Mouse (Mus musculus): ENCODE results near the gene Btbd35f29. TPM values are rescaled to one million over a fixed set of nuclear protein-coding genes. Genes with fewer than 3 reads are reported as not detected.
"Not testable (repeated sequence)": the region's sequence is repeated elsewhere in the genome, so short reads cannot be mapped to it uniquely, and the experiment has no call there.

The Btbd35f29 gene
- not detected in 2 replicates for polyA plus RNA-seq (2014; fragmentation: Nextera tagmentation; extraction: Ambion mirVana)

DNA sequence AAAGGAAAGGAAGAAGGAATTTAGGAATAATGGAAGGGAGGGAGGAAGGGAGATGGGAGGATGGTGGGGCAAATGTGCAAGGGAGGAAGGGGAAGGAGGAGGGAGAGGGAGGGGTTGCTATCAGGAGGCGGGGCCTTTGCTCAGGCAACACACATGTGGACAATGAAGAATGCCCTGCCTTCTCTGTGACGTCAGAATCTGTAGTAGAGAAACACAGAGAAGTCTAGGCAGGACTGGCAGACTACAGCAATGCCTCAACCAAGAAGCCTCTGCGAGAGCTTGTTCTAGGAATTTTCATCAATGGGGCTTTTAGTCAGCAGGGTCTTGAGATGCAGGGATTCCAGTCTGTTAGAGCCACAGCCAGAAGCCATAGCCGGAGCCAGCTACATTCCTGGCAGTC lies at the start of gene Btbd35f29:
Gene Btbd35f29 (plus strand): TSS at position 301 of the 400 bp plus-strand sequence.
- no CpG with 5 or more reads among the region's 4 CpGs for WGBS (ENCODE audit: insufficient replicate concordance)
- H3K9ac ChIP-seq (ENCODE audit: low read depth, low read length); H3K4me2 ChIP-seq; H3K4me3 ChIP-seq (ENCODE audit: low read depth, low read length); H3K4me1 ChIP-seq (ENCODE audit: control insufficient read depth, insufficient read depth, low read length); ATAC-seq (replicated peaks; ENCODE audit: insufficient number of reproducible peaks, low FRiP score, low TSS enrichment); H3K36me3 ChIP-seq (ENCODE audit: control insufficient read depth, insufficient read depth, low read length); H3K9me3 ChIP-seq (replicated peaks; ENCODE audit: control insufficient read depth, low read length); H3K27ac ChIP-seq (ENCODE audit: low read depth, low read length); H3K27me3 ChIP-seq (ENCODE audit: control insufficient read depth, insufficient read depth, low read length): not testable (repeated sequence)

DNA sequence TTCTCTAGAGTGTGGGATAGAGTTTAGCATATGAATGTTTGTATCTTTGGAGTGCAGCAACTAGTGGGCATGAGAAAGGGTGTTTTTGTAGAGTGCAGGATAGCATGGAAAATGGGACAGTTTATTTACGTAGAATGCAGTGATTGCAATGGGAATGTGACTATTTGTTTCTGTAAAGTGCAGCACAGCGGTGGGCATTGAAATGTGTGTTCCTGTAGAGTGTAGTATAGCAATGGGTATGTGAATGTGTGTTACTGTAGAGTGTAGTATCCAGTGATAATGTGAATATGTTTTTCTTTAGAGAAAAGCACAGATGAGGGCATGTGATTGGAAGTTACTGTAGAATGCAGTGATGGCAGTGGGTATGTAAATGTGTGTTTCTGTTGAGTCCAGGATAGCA lies 23.9 kb downstream of the Btbd35f29 start:
- not testable (repeated sequence) for H3K4me2 ChIP-seq; H3K36me3 ChIP-seq (ENCODE audit: control insufficient read depth, insufficient read depth, low read length); H3K27me3 ChIP-seq (ENCODE audit: control insufficient read depth, insufficient read depth, low read length); H3K9me3 ChIP-seq (replicated peaks; ENCODE audit: control insufficient read depth, low read length); H3K27ac ChIP-seq (ENCODE audit: low read depth, low read length); ATAC-seq (replicated peaks; ENCODE audit: insufficient number of reproducible peaks, low FRiP score, low TSS enrichment); H3K4me3 ChIP-seq (ENCODE audit: low read depth, low read length); H3K4me1 ChIP-seq (ENCODE audit: control insufficient read depth, insufficient read depth, low read length); H3K9ac ChIP-seq (ENCODE audit: low read depth, low read length)
- WGBS (ENCODE audit: insufficient replicate concordance): 74% methylated on average over 2 of the region's 2 CpGs

DNA sequence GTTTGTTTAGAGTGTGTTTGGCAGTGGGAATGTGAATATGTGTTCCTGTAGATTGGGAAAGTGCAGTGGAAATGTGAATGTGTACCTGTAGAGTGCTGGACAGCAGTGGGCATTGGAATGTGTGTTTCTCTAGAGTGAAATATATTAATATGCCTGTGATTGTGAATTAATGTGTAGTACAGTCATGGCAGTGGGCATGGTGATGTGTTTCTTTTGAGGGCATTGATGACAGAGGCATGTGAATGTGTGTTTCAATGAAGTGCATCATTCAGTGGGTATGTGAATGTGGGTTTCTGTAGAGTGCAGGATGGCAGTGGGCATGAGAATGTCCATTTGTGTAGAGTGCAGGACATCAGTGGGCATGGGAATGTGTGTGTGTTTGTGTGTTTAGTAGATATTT lies 27.7 kb downstream of the Btbd35f29 start:
- not testable (repeated sequence) for H3K36me3 ChIP-seq (ENCODE audit: control insufficient read depth, insufficient read depth, low read length); H3K27ac ChIP-seq (ENCODE audit: low read depth, low read length); ATAC-seq (replicated peaks; ENCODE audit: insufficient number of reproducible peaks, low FRiP score, low TSS enrichment)

DNA sequence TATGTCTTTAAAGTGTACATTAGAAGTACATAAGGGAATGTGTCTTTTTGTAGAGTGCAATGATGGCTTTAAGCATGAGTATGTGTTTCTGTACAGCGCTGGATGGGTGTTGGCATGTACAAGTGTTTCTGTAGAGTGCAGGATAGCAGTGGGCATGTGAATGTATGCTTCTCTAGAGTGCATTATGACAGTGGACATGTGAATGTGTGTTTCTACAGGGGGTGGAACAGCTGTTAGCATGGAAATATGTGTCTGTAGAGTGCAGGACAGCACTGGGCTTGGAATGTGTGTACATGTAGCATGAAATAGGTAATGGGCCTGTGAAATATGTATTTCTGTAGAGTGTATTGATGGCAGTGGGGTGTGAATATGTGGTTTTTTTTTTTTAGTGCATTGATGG lies 28.4 kb downstream of the Btbd35f29 start:
- not testable (repeated sequence) for H3K9me3 ChIP-seq (replicated peaks; ENCODE audit: control insufficient read depth, low read length); H3K36me3 ChIP-seq (ENCODE audit: control insufficient read depth, insufficient read depth, low read length); H3K27me3 ChIP-seq (ENCODE audit: control insufficient read depth, insufficient read depth, low read length); ATAC-seq (replicated peaks; ENCODE audit: insufficient number of reproducible peaks, low FRiP score, low TSS enrichment); H3K4me3 ChIP-seq (ENCODE audit: low read depth, low read length); H3K27ac ChIP-seq (ENCODE audit: low read depth, low read length); H3K4me2 ChIP-seq; H3K4me1 ChIP-seq (ENCODE audit: control insufficient read depth, insufficient read depth, low read length); H3K9ac ChIP-seq (ENCODE audit: low read depth, low read length)
- WGBS (ENCODE audit: insufficient replicate concordance): 71% methylated on average over 1 of the region's 1 CpGs

More for the DNA sequence above, 27.7 kb downstream of the Btbd35f29 start:
- not testable (repeated sequence) for H3K4me1 ChIP-seq (ENCODE audit: control insufficient read depth, insufficient read depth, low read length); H3K27me3 ChIP-seq (ENCODE audit: control insufficient read depth, insufficient read depth, low read length); H3K4me3 ChIP-seq (ENCODE audit: low read depth, low read length); H3K4me2 ChIP-seq; H3K9me3 ChIP-seq (replicated peaks; ENCODE audit: control insufficient read depth, low read length); H3K9ac ChIP-seq (ENCODE audit: low read depth, low read length)

DNA sequence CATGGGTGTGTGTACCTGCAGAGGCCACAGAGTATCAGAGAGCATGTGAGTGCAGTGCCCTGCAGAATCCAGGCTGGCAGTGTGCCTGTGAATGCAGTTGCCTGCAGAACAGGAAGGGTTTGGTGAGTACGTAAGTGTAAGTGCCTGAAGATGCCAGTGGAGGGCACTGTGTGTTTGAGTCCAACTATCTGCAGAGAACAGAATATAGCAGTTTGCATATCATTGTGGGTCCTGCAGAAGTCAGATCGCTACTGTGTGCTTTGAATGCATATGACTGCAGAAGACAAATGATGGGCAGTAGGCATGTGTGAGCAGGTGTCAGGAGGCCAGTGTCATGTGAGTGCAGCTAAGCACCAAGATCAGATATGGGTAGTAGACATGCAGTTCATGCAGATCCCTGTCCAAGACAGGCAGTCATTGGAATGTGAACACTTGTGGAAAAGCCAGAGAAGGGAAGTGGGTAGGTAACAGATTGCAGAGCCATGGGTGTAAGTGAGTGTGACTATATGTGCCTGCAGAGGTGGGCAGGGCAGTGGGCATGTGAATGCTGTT lies 41.1 kb downstream of the Btbd35f29 start:
- H3K36me3 ChIP-seq (ENCODE audit: control insufficient read depth, insufficient read depth, low read length); H3K4me2 ChIP-seq; ATAC-seq (replicated peaks; ENCODE audit: insufficient number of reproducible peaks, low FRiP score, low TSS enrichment); H3K27me3 ChIP-seq (ENCODE audit: control insufficient read depth, insufficient read depth, low read length); H3K27ac ChIP-seq (ENCODE audit: low read depth, low read length); H3K4me1 ChIP-seq (ENCODE audit: control insufficient read depth, insufficient read depth, low read length); H3K4me3 ChIP-seq (ENCODE audit: low read depth, low read length); H3K9ac ChIP-seq (ENCODE audit: low read depth, low read length): not testable (repeated sequence)
- peaks cover 27% of the 10 kb centered on the region for H3K9me3 ChIP-seq (replicated peaks; ENCODE audit: control insufficient read depth, low read length)
- 75% methylated on average over 2 of the region's 2 CpGs for WGBS (ENCODE audit: insufficient replicate concordance)

DNA sequence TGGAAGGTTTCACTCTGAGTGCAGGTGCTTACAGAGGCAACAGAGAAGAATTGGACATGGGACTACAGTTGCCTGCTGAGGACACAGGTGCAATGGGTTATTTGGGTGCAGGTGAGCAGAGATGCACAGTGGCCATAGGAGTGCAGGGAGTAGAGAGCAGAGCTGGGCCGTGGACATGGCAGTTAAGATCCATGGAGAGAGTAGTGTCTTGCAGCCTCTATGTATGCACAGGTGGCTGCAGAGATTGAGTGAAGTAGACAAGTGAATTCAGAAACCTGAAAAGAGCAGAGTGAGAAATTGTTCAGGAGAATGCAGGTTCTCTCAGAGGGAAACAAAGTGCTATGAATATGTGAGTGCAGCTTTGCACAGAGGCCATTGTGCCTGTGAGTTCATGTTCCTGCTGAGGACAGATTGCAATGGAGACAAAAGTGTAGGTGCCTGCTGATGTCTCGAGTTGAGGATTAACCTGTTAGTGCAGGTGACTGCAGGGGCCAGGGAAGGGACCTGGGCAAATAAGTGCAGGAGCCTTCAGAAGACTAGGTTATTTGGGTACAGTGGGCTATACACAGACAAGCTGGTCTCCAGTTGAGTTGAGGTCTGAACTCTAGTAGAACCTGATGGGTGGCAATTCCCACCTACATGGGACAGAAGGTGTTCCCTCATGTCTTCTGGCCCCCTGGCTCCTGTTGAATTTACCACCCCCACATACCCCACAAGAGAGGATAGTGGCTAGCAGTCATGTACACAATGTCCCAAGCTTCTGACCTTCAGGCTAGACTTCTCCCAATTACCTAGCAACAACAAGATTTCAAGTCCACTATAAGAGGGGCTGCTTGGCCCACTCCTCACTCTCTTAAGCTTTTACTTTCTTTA lies 42.2 kb downstream of the Btbd35f29 start:
- ATAC-seq (replicated peaks; ENCODE audit: insufficient number of reproducible peaks, low FRiP score, low TSS enrichment): not testable (repeated sequence)
- 60% methylated on average over 2 of the region's 2 CpGs for WGBS (ENCODE audit: insufficient replicate concordance)

DNA sequence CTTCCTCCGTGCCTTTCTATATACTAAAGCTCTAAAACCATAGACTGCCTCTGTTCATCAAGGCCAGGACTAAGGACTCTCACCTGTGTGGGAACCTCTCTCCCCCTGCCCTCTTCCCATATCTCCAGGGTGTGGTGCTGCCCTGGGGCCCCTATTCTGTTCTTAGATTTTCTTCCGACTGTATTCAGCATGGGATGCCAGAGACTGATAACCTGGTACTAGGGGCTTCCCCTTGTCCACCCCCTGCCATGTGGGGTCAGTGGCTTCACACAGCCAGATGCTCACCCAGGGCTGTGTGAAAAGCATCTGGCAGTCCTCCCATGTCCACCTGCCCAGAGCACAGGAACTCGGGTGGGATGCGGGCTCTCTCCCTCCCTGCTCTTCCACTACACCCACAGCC lies 43.1 kb downstream of the Btbd35f29 start:
- not testable (repeated sequence) for H3K9ac ChIP-seq (ENCODE audit: low read depth, low read length); H3K4me3 ChIP-seq (ENCODE audit: low read depth, low read length); H3K27me3 ChIP-seq (ENCODE audit: control insufficient read depth, insufficient read depth, low read length); H3K4me2 ChIP-seq; H3K27ac ChIP-seq (ENCODE audit: low read depth, low read length); H3K36me3 ChIP-seq (ENCODE audit: control insufficient read depth, insufficient read depth, low read length); ATAC-seq (replicated peaks; ENCODE audit: insufficient number of reproducible peaks, low FRiP score, low TSS enrichment); H3K4me1 ChIP-seq (ENCODE audit: control insufficient read depth, insufficient read depth, low read length)
- H3K9me3 ChIP-seq (replicated peaks; ENCODE audit: control insufficient read depth, low read length): peaks cover 34% of the 10 kb centered on the region
- 83% methylated on average over 4 of the region's 4 CpGs for WGBS (ENCODE audit: insufficient replicate concordance)

More for the DNA sequence above, 42.2 kb downstream of the Btbd35f29 start:
- not testable (repeated sequence) for H3K4me2 ChIP-seq; H3K27ac ChIP-seq (ENCODE audit: low read depth, low read length); H3K4me3 ChIP-seq (ENCODE audit: low read depth, low read length); H3K27me3 ChIP-seq (ENCODE audit: control insufficient read depth, insufficient read depth, low read length); H3K9ac ChIP-seq (ENCODE audit: low read depth, low read length); H3K4me1 ChIP-seq (ENCODE audit: control insufficient read depth, insufficient read depth, low read length); H3K36me3 ChIP-seq (ENCODE audit: control insufficient read depth, insufficient read depth, low read length)
- H3K9me3 ChIP-seq (replicated peaks; ENCODE audit: control insufficient read depth, low read length): peaks cover 31% of the 10 kb centered on the region

DNA sequence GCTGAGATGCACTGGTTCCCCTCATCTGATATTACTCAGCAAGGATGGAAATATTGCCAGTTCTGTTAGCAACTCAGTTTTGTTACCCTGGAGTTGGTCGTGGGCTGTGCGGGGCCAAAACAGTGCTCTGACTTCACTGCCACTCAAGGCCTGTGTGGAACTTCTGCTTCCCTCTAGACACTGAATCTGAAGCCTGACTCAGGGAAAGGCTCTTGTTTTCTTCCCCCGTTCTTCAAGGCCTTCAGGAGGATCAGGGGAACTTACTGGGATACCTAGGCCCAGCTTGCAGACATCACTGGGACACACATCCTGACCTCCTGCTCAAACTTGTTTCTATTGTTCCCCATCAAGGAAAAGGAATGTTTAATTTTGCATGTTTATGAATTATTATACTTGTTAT lies 45.2 kb downstream of the Btbd35f29 start:
- 74% methylated on average over 3 of the region's 3 CpGs for WGBS (ENCODE audit: insufficient replicate concordance)
- H3K9ac ChIP-seq (ENCODE audit: low read depth, low read length); H3K27me3 ChIP-seq (ENCODE audit: control insufficient read depth, insufficient read depth, low read length); H3K4me1 ChIP-seq (ENCODE audit: control insufficient read depth, insufficient read depth, low read length); ATAC-seq (replicated peaks; ENCODE audit: insufficient number of reproducible peaks, low FRiP score, low TSS enrichment); H3K4me3 ChIP-seq (ENCODE audit: low read depth, low read length); H3K4me2 ChIP-seq; H3K27ac ChIP-seq (ENCODE audit: low read depth, low read length); H3K36me3 ChIP-seq (ENCODE audit: control insufficient read depth, insufficient read depth, low read length): not testable (repeated sequence)
- peaks cover 34% of the 10 kb centered on the region for H3K9me3 ChIP-seq (replicated peaks; ENCODE audit: control insufficient read depth, low read length)

DNA sequence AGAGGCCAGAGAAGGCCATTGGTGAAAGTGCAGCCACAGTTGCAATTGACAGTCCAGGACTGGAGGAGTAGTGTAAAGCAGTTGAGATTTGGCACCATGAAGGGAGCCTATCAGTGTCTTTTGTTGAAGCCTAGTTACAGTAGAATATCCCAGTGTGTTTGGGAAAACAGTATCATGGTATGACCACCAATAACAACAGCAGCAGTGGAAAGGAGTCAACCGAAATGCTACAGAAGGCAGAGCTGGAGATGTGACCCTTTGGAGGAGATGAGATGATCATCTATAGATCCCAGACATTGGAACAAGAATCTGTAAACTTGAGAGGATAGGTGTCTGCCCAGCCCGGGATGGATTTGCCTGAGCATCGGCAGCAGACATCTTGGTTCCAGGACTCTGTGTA lies 47.7 kb downstream of the Btbd35f29 start:
- not testable (repeated sequence) for H3K4me2 ChIP-seq; H3K27me3 ChIP-seq (ENCODE audit: control insufficient read depth, insufficient read depth, low read length); H3K4me3 ChIP-seq (ENCODE audit: low read depth, low read length); ATAC-seq (replicated peaks; ENCODE audit: insufficient number of reproducible peaks, low FRiP score, low TSS enrichment); H3K4me1 ChIP-seq (ENCODE audit: control insufficient read depth, insufficient read depth, low read length); H3K36me3 ChIP-seq (ENCODE audit: control insufficient read depth, insufficient read depth, low read length); H3K9ac ChIP-seq (ENCODE audit: low read depth, low read length); H3K27ac ChIP-seq (ENCODE audit: low read depth, low read length)
- H3K9me3 ChIP-seq (replicated peaks; ENCODE audit: control insufficient read depth, low read length): peaks cover 22% of the 10 kb centered on the region
- WGBS (ENCODE audit: insufficient replicate concordance): 85% methylated on average over 2 of the region's 3 CpGs

All from heart, embryonic 11.5 days (tissue).